Mouse (Mus musculus) hindbrain, embryonic 13.5 days (tissue): ENCODE results near the gene Itgb1bp1. TPM values are rescaled to one million over a fixed set of nuclear protein-coding genes. Genes with fewer than 3 reads are reported as not detected.
A peak's percentile ranks its signal among the peaks of the same experiment; 100 is the strongest.

Experiments used
- ATAC-seq: fragments of 200-750 bp; cut with Nextera tagmentation; 2 replicates; pipeline ENCODE4 v1.8.0; 2017; ENCODE audit warnings: moderate TSS enrichment; ENCODE audit not compliant: low FRiP score
- H3K27ac ChIP-seq: fragments of 300-500 bp; sonication (generic); 2 replicates; pipeline ENCODE4 v1.5.1; 2015; ENCODE audit warnings: inconsistent platforms, mild to moderate bottlenecking, moderate library complexity
- H3K27me3 ChIP-seq: fragments of 300-500 bp; sonication (generic); 2 replicates; pipeline ENCODE4 v1.6.1; 2015; ENCODE audit warnings: mild to moderate bottlenecking, inconsistent platforms
- H3K36me3 ChIP-seq: fragments of 300-500 bp; sonication (generic); 2 replicates; pipeline ENCODE4 v1.6.1; 2015; ENCODE audit warnings: mild to moderate bottlenecking, inconsistent platforms
- H3K4me1 ChIP-seq: fragments of 300-500 bp; sonication (generic); replicated peaks from 2 replicates; pipeline ENCODE4 v1.6.1; 2015; ENCODE audit warnings: inconsistent platforms
- H3K4me2 ChIP-seq: fragments of 300-500 bp; sonication (generic); 2 replicates; pipeline ENCODE4 v1.6.1; 2015; ENCODE audit warnings: inconsistent platforms, mild to moderate bottlenecking, moderate library complexity
- H3K4me3 ChIP-seq: fragments of 300-500 bp; sonication (generic); 2 replicates; pipeline ENCODE4 v1.5.1; 2015; ENCODE audit warnings: mild to moderate bottlenecking, inconsistent platforms
- H3K9ac ChIP-seq: fragments of 300-500 bp; sonication (generic); 2 replicates; pipeline ENCODE4 v1.6.1; 2015; ENCODE audit warnings: mild to moderate bottlenecking, inconsistent platforms
- H3K9me3 ChIP-seq: fragments of 300-500 bp; sonication (generic); 2 replicates; pipeline ENCODE4 v1.6.1; 2016; ENCODE audit warnings: inconsistent platforms
- WGBS: fragments of 180-500 bp; shearing (Covaris S2); methylation state at CpG from one replicate; pipeline ENCODE4 v1.1.7; 2015; 5-methylcytosine and 5-hydroxymethylcytosine counted together
- polyA plus RNA-seq: library from polyadenylated mRNA; unstranded; fragments of >200 nt; fragmentation: Nextera tagmentation; extraction: Ambion mirVana; gene quantifications from 2 replicates; pipeline ENCODE4 v1.2.1, GENCODE M21; 2015

The Itgb1bp1 gene
- polyA plus RNA-seq, 1 experiment from 2014 or later = 38.4 TPM

DNA sequence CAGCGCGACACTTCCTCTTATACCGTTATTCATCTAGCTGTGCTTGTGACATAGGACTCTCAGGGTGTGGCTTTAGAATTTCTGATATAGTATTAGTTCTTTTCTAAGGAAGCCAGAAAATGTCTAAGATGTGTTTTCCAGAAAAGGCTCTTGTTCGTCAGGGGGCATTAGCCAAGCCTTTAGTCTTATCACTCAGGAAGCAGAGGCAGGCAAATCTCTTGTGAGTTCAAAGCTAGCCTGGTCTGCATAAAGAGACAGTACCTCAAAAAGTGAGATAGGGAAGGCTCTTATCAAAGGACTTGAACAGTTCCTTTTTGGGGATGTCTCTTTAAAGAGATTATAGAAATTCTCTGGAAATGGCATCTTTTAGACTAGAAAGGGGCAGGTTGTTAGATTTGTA, 57.4 kb downstream of the Itgb1bp1 start:
- Histone ChIP-seq H3K4me1 (peaks cover 25% of the 10 kb centered on the region), H3K27ac (0 out of 2 replicates have a peak overlapping the region, but pooled peaks have one; percentile 55), H3K4me2 (no peak overlapping the region), H3K27me3 (no peaks in the 10 kb centered on the region), H3K4me3 (no peak overlapping the region), H3K36me3 (peaks cover 54% of the 10 kb centered on the region), H3K9ac (no peak overlapping the region), H3K9me3 (no peaks in the 10 kb centered on the region)
- 91% methylated on average over 4 of the region's 4 CpGs for whole genome bisulfite sequencing
- ATAC-seq = no peak

DNA sequence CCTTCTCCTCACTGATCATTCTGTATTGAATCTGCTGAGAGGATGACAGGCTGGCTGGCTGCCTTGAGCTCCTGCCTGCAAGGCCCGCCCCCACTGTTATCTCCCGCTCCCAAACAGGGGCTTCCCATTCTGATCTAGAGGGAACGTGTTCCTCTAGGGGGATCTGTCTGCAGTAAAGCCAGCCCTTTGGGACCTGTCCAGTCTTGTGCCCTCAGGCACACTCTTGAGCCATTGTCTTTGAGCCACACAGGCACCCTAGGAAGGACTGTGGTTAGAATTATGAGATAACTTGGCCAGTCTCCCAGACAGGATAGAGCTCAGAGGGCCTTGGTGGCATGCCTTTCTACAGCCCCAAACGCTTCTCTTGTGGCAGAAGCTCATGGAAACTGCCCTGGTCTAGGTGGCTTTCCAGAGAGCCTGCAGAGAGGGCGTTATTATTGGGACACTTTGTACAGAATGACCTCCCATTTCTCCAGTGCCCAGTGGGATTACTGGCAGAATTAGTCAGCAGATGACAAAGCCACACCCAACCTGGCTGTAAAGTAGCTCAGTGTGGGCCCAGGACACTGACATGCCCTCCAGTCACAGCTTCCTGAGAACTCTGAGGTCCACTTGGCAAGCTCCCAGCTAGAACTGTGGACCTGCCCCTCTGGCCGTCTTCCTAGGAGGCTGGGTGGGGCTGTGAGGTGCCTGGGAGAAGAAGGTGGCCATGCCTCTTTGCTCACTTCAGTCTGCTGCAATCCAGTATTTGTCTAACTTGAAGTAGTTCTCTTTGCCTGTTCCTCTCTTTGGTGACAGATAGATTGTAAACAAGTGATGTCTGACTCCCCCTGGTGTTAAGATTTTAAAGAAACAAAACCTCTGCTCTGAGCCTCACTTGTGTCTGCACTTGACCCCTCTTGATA, 58.8 kb downstream of the Itgb1bp1 start:
- Histone ChIP-seq H3K4me1 (peaks cover 25% of the 10 kb centered on the region), H3K36me3 (peaks cover 48% of the 10 kb centered on the region), H3K4me2 (no peak overlapping the region), H3K4me3 (no peak overlapping the region), H3K27me3 (no peaks in the 10 kb centered on the region), H3K27ac (peak overlapping the region; percentile 58), H3K9me3 (no peaks in the 10 kb centered on the region), H3K9ac (no peak overlapping the region)
- 55% methylated on average over 6 of the region's 6 CpGs for WGBS
- ATAC-seq = peak; percentile 36; the same call in 1 of the 2 replicates

- H3K9me3 ChIP-seq = no peaks in the 10 kb centered on the region
- H3K4me1 ChIP-seq = peaks cover 25% of the 10 kb centered on the region
- H3K9ac ChIP-seq = no peak overlapping the region
- peaks cover 41% of the 10 kb centered on the region for H3K36me3 ChIP-seq
- H3K27me3 ChIP-seq = no peaks in the 10 kb centered on the region
- H3K4me2 ChIP-seq = no peak overlapping the region
- H3K27ac ChIP-seq = no peak overlapping the region
- WGBS = 87% methylated on average over 9 of the region's 9 CpGs
- no peak for ATAC-seq
- H3K4me3 ChIP-seq = no peak overlapping the region
Observed at GRCm38 (mm10) chr12:21226316-21226715, 59.8 kb downstream of the Itgb1bp1 start.

- Histone ChIP-seq H3K4me3 (no peak overlapping the region), H3K36me3 (peaks cover 42% of the 10 kb centered on the region), H3K4me2 (no peak overlapping the region), H3K9ac (no peak overlapping the region), H3K4me1 (peaks cover 25% of the 10 kb centered on the region), H3K27ac (no peak overlapping the region), H3K9me3 (no peaks in the 10 kb centered on the region), H3K27me3 (no peaks in the 10 kb centered on the region)
- WGBS = 69% methylated on average over 8 of the region's 8 CpGs
- ATAC-seq = no peak
Observed at GRCm38 (mm10) chr12:21225358-21225757, 60.7 kb downstream of the Itgb1bp1 start.

GRCm38 (mm10) chr12:21223923-21224322, 62.2 kb downstream of the Itgb1bp1 start:
- 95% methylated on average over 4 of the region's 4 CpGs for WGBS
- H3K27ac ChIP-seq = no peak overlapping the region
- no peaks in the 10 kb centered on the region for H3K27me3 ChIP-seq
- H3K9me3 ChIP-seq = no peaks in the 10 kb centered on the region
- no peak for ATAC-seq
- peaks cover 35% of the 10 kb centered on the region for H3K36me3 ChIP-seq
- no peak overlapping the region for H3K9ac ChIP-seq
- H3K4me2 ChIP-seq = no peak overlapping the region
- H3K4me3 ChIP-seq = no peak overlapping the region
- peaks cover 17% of the 10 kb centered on the region for H3K4me1 ChIP-seq

GRCm38 (mm10) chr12:21220596-21220995, 65.5 kb downstream of the Itgb1bp1 start:
- no peak overlapping the region for H3K4me2 ChIP-seq
- WGBS = 84% methylated on average over 1 of the region's 1 CpGs
- H3K4me3 ChIP-seq = no peak overlapping the region
- ATAC-seq = no peak
- H3K9me3 ChIP-seq = no peaks in the 10 kb centered on the region
- H3K36me3 ChIP-seq = peaks cover 65% of the 10 kb centered on the region
- H3K4me1 ChIP-seq = peaks cover 4% of the 10 kb centered on the region; the same call in 1 of the 2 replicates
- H3K27ac ChIP-seq = no peak overlapping the region
- H3K27me3 ChIP-seq = no peaks in the 10 kb centered on the region
- H3K9ac ChIP-seq = no peak overlapping the region

- ATAC-seq = no peak
- Histone ChIP-seq H3K27me3 (no peaks in the 10 kb centered on the region), H3K4me1 (no peaks in the 10 kb centered on the region), H3K4me2 (no peak overlapping the region), H3K27ac (no peak overlapping the region), H3K9me3 (no peaks in the 10 kb centered on the region), H3K9ac (no peak overlapping the region), H3K36me3 (peaks cover 78% of the 10 kb centered on the region), H3K4me3 (no peak overlapping the region)
- WGBS = 93% methylated on average over 11 of the region's 11 CpGs
Observed at GRCm38 (mm10) chr12:21217776-21218444, 68.2 kb downstream of the Itgb1bp1 start.

- H3K36me3 ChIP-seq = peaks cover 67% of the 10 kb centered on the region
- WGBS = 94% methylated on average over 8 of the region's 8 CpGs
Observed at GRCm38 (mm10) chr12:21214551-21215165, 71.4 kb downstream of the Itgb1bp1 start.

GRCm38 (mm10) chr12:21212876-21213275, 73.2 kb downstream of the Itgb1bp1 start:
- Histone ChIP-seq H3K4me3 (no peak overlapping the region), H3K36me3 (peaks cover 68% of the 10 kb centered on the region), H3K9ac (no peak overlapping the region), H3K27ac (peak overlapping the region; percentile 52; the same call in 1 of the 2 replicates), H3K27me3 (no peaks in the 10 kb centered on the region), H3K4me1 (no peaks in the 10 kb centered on the region), H3K4me2 (no peak overlapping the region), H3K9me3 (no peaks in the 10 kb centered on the region)
- ATAC-seq = no peak
- WGBS = 92% methylated on average over 17 of the region's 17 CpGs

More at GRCm38 (mm10) chr12:21214551-21215165, 71.4 kb downstream of the Itgb1bp1 start:
- Histone ChIP-seq H3K4me3 (no peak overlapping the region), H3K4me2 (no peak overlapping the region), H3K9me3 (no peaks in the 10 kb centered on the region), H3K27ac (no peak overlapping the region), H3K9ac (no peak overlapping the region), H3K4me1 (no peaks in the 10 kb centered on the region), H3K27me3 (no peaks in the 10 kb centered on the region)
- no peak for ATAC-seq

- Histone ChIP-seq H3K36me3 (peaks cover 60% of the 10 kb centered on the region), H3K4me3 (no peak overlapping the region), H3K27me3 (no peaks in the 10 kb centered on the region), H3K9me3 (no peaks in the 10 kb centered on the region), H3K27ac (no peak overlapping the region), H3K4me2 (no peak overlapping the region), H3K4me1 (peaks cover 10% of the 10 kb centered on the region), H3K9ac (no peak overlapping the region)
- no peak for ATAC-seq
- 80% methylated on average over 10 of the region's 10 CpGs for WGBS
Observed at GRCm38 (mm10) chr12:21209273-21209672, 76.8 kb downstream of the Itgb1bp1 start.

DNA sequence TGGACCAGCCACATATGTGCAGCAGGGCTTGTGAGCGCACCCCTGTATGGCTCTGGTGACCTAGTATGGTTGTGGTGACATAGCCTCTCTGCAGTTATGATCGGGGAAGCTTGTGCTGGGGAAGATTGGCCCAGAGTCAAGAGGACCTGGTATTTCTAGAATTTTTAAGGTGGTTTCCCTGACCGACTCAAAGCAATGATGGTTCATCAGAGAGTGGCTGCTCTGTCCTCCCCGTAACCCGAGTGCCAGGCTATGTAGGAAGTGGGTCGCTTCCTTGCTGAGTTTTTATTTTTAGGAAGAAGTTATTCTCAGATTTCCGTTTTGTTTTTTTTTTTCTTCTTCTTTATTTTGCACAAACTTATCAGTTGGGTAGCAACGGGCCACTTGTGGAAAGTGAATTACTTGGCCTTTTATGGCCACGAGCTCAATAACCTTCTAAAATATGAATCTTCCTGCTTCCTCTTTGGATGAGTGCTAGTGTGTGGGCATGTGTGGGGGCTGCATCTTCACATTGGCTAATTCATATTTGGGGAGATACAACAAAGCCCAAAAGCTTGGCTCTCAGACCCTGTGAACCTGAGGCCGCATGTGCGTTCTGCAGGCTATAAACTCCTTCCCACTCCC, 77.8 kb downstream of the Itgb1bp1 start:
- H3K27ac ChIP-seq = no peak overlapping the region
- 90% methylated on average over 11 of the region's 11 CpGs for WGBS
- no peak for ATAC-seq
- H3K27me3 ChIP-seq = no peaks in the 10 kb centered on the region
- no peak overlapping the region for H3K4me3 ChIP-seq
- peaks cover 20% of the 10 kb centered on the region for H3K4me1 ChIP-seq
- H3K36me3 ChIP-seq = peaks cover 56% of the 10 kb centered on the region
- no peak overlapping the region for H3K9ac ChIP-seq
- H3K4me2 ChIP-seq = no peak overlapping the region
- no peaks in the 10 kb centered on the region for H3K9me3 ChIP-seq

GRCm38 (mm10) chr12:21207422-21207821, 78.7 kb downstream of the Itgb1bp1 start:
- Histone ChIP-seq H3K9ac (no peak overlapping the region), H3K27ac (no peak overlapping the region), H3K4me1 (peaks cover 23% of the 10 kb centered on the region), H3K4me3 (no peak overlapping the region), H3K4me2 (no peak overlapping the region), H3K36me3 (peaks cover 50% of the 10 kb centered on the region), H3K9me3 (no peaks in the 10 kb centered on the region), H3K27me3 (no peaks in the 10 kb centered on the region)
- ATAC-seq = no peak
- 93% methylated on average over 5 of the region's 5 CpGs for WGBS
